Comparison of ENCODE assay signal across 20 mouse cellular contexts in genomic region chr6:122761901-122762300, GRCm38 (mm10). TPM values are rescaled to one million over a fixed set of nuclear protein-coding genes. Genes with fewer than 3 reads are reported as not detected.
DNase-seq lines count a peak whose midpoint lies in the region; ATAC-seq and TF ChIP-seq lines count a peak whose summit lies in the region.
"Had no signal": no experiment of that assay in that cellular context is flagged by ENCODE, and none has a peak within 500 bp of the region (broad histone marks: within the 10 kb centered on the region; RNA-seq: fewer than 3 reads in every experiment).

No protein-coding gene starts in this region.

- ATAC-seq in hindbrain, embryonic 13.5 days (ENCODE audit: low FRiP score), result no peak
- ATAC-seq in hindbrain, embryonic 11.5 days (ENCODE audit: low FRiP score), result no peak
- no peak for ATAC-seq in midbrain, embryonic 14.5 days (ENCODE audit: low FRiP score, low TSS enrichment)
- ATAC-seq in midbrain, embryonic 11.5 days (ENCODE audit: low FRiP score), result no peak
- no peak for ATAC-seq in hindbrain, postnatal 0 days
- ATAC-seq in neural tube, embryonic 15.5 days (ENCODE audit: low FRiP score), result no peak
- ATAC-seq: CD4-positive, CD25-positive, alpha-beta regulatory T cell, adult 4 months had no signal

- no peak overlapping the region for H3K27ac ChIP-seq in hindbrain, embryonic 13.5 days
- H3K27ac ChIP-seq in hindbrain, embryonic 11.5 days (ENCODE audit: low read depth, low read length), result no peak overlapping the region
- H3K27ac ChIP-seq in midbrain, embryonic 14.5 days (replicated peaks; ENCODE audit: low read depth, low read length), result no peak overlapping the region
- H3K27ac ChIP-seq in midbrain, embryonic 11.5 days (ENCODE audit: low read depth, low read length), result no peak overlapping the region
- H3K27ac ChIP-seq in hindbrain, postnatal 0 days, result no peak overlapping the region
- H3K27ac ChIP-seq in neural tube, embryonic 15.5 days (replicated peaks), result 0 out of 2 replicates have a peak overlapping the region, but pooled peaks have one; percentile 78
- H3K27ac ChIP-seq: macrophage had no signal

- peaks cover 23% of the 10 kb centered on the region for H3K4me1 ChIP-seq in hindbrain, embryonic 13.5 days (replicated peaks)
- H3K4me1 ChIP-seq in hindbrain, embryonic 11.5 days (replicated peaks; ENCODE audit: control insufficient read depth, insufficient read depth, low read length), result no peaks in the 10 kb centered on the region
- peaks cover 22% of the 10 kb centered on the region for H3K4me1 ChIP-seq in midbrain, embryonic 14.5 days (ENCODE audit: control insufficient read depth, insufficient read depth, low read length)
- peaks cover 11% of the 10 kb centered on the region; the same call in 1 of the 2 replicates for H3K4me1 ChIP-seq in midbrain, embryonic 11.5 days (ENCODE audit: control insufficient read depth, insufficient read depth, low read length)
- H3K4me1 ChIP-seq in hindbrain, postnatal 0 days (ENCODE audit: insufficient read depth, low read length), result no peaks in the 10 kb centered on the region
- peaks cover 29% of the 10 kb centered on the region for H3K4me1 ChIP-seq in neural tube, embryonic 15.5 days

- no peaks in the 10 kb centered on the region for H3K36me3 ChIP-seq in hindbrain, embryonic 13.5 days
- no peaks in the 10 kb centered on the region for H3K36me3 ChIP-seq in hindbrain, embryonic 11.5 days (ENCODE audit: control insufficient read depth, insufficient read depth, low read length)
- H3K36me3 ChIP-seq in midbrain, embryonic 14.5 days (ENCODE audit: control insufficient read depth, insufficient read depth, low read length), result no peaks in the 10 kb centered on the region
- no peaks in the 10 kb centered on the region for H3K36me3 ChIP-seq in midbrain, embryonic 11.5 days (ENCODE audit: control insufficient read depth, insufficient read depth, low read length)
- H3K36me3 ChIP-seq in hindbrain, postnatal 0 days (ENCODE audit: insufficient read depth, low read length), result no peaks in the 10 kb centered on the region
- H3K36me3 ChIP-seq in neural tube, embryonic 15.5 days, result no peaks in the 10 kb centered on the region
- H3K36me3 ChIP-seq: heart, embryonic 12.5 days had no signal

- no peak for TF ChIP-seq CTCF in hindbrain, postnatal 0 days (IDR thresholded peaks at IDR 0.05; ENCODE audit: low read depth)

- H3K4me2 ChIP-seq in hindbrain, embryonic 13.5 days, result peak overlapping the region; percentile 51
- no peak overlapping the region for H3K4me2 ChIP-seq in hindbrain, embryonic 11.5 days (replicated peaks; ENCODE audit: low read depth, low read length)
- H3K4me2 ChIP-seq in midbrain, embryonic 14.5 days (ENCODE audit: low read length), result peak overlapping the region; percentile 48
- no peak overlapping the region for H3K4me2 ChIP-seq in midbrain, embryonic 11.5 days
- H3K4me2 ChIP-seq in hindbrain, postnatal 0 days (ENCODE audit: low read depth, low read length), result peak overlapping the region; percentile 52
- H3K4me2 ChIP-seq in neural tube, embryonic 15.5 days, result peak overlapping the region; percentile 53

- H3K9me3 ChIP-seq in hindbrain, embryonic 13.5 days, result no peaks in the 10 kb centered on the region
- H3K9me3 ChIP-seq in hindbrain, embryonic 11.5 days (ENCODE audit: control insufficient read depth, low read length), result no peaks in the 10 kb centered on the region
- H3K9me3 ChIP-seq in midbrain, embryonic 14.5 days (ENCODE audit: control insufficient read depth, low read length), result no peaks in the 10 kb centered on the region
- no peaks in the 10 kb centered on the region for H3K9me3 ChIP-seq in midbrain, embryonic 11.5 days (ENCODE audit: control insufficient read depth, low read length)
- no peaks in the 10 kb centered on the region for H3K9me3 ChIP-seq in hindbrain, postnatal 0 days (ENCODE audit: low read length)
- no peaks in the 10 kb centered on the region for H3K9me3 ChIP-seq in neural tube, embryonic 15.5 days (replicated peaks)
- H3K9me3 ChIP-seq: heart, embryonic 12.5 days had no signal

- H3K9ac ChIP-seq in hindbrain, embryonic 13.5 days, result no peak overlapping the region
- no peak overlapping the region for H3K9ac ChIP-seq in hindbrain, embryonic 11.5 days (ENCODE audit: low read depth, low read length)
- H3K9ac ChIP-seq in midbrain, embryonic 14.5 days (replicated peaks; ENCODE audit: low read length), result peak overlapping the region; percentile 41; the same call in 1 of the 2 replicates
- no peak overlapping the region for H3K9ac ChIP-seq in midbrain, embryonic 11.5 days (ENCODE audit: low read length)
- no peak overlapping the region for H3K9ac ChIP-seq in hindbrain, postnatal 0 days (replicated peaks; ENCODE audit: low read length)
- H3K9ac ChIP-seq in neural tube, embryonic 15.5 days (replicated peaks), result 0 out of 2 replicates have a peak overlapping the region, but pooled peaks have one; percentile 59

- H3K27me3 ChIP-seq in hindbrain, embryonic 13.5 days, result peaks cover 15% of the 10 kb centered on the region; the same call in 1 of the 2 replicates
- peaks cover 2% of the 10 kb centered on the region; the same call in 1 of the 2 replicates for H3K27me3 ChIP-seq in hindbrain, embryonic 11.5 days (ENCODE audit: control insufficient read depth, insufficient read depth, low read length)
- H3K27me3 ChIP-seq in midbrain, embryonic 14.5 days (ENCODE audit: control insufficient read depth, insufficient read depth, low read length), result peaks cover 3% of the 10 kb centered on the region; the same call in 1 of the 2 replicates
- H3K27me3 ChIP-seq in midbrain, embryonic 11.5 days (ENCODE audit: control insufficient read depth, insufficient read depth, low read length), result peaks cover 7% of the 10 kb centered on the region
- no peaks in the 10 kb centered on the region for H3K27me3 ChIP-seq in hindbrain, postnatal 0 days (ENCODE audit: insufficient read depth, low read length)
- H3K27me3 ChIP-seq in neural tube, embryonic 15.5 days (replicated peaks), result no peaks in the 10 kb centered on the region
- H3K27me3 ChIP-seq: heart, embryonic 12.5 days had no signal

- peak overlapping the region; percentile 43 for H3K4me3 ChIP-seq in hindbrain, embryonic 13.5 days
- H3K4me3 ChIP-seq in hindbrain, embryonic 11.5 days (ENCODE audit: low read depth, low read length), result no peak overlapping the region
- peak overlapping the region; percentile 35; the same call in 1 of the 2 replicates for H3K4me3 ChIP-seq in midbrain, embryonic 14.5 days (replicated peaks; ENCODE audit: low read depth, low read length)
- H3K4me3 ChIP-seq in midbrain, embryonic 11.5 days (ENCODE audit: low read depth, low read length), result no peak overlapping the region
- no peak overlapping the region for H3K4me3 ChIP-seq in hindbrain, postnatal 0 days (ENCODE audit: low read length)
- H3K4me3 ChIP-seq in neural tube, embryonic 15.5 days (replicated peaks), result peak overlapping the region; percentile 46; the same call in 1 of the 2 replicates
- H3K4me3 ChIP-seq: myocyte had no signal

- DNase-seq in hindbrain, embryonic 11.5 days (ENCODE audit: low spot score), result no peak
- no peak for DNase-seq in midbrain, embryonic 14.5 days
- no peak for DNase-seq in midbrain, embryonic 11.5 days (ENCODE audit: low spot score, missing footprints)
- no peak for DNase-seq in hindbrain, postnatal 0 days (ENCODE audit: low spot score)
- DNase-seq in B cell, adult 2 months, result no peak
- DNase-seq in kidney, adult 18-20 months, result no peak
- DNase-seq: adrenal gland, adult 2 months; cerebellum, postnatal 10 days; gastrocnemius, postnatal 25 days; heart, postnatal 4 days; kidney, adult 2 months; lung, adult 2 months; thymus, postnatal 25 days had no signal

RNA-seq across cellular contexts. Expression of gene Slc2a3, which starts 39.5 kb away (rescaled TPM):
- 21.1 and 22.7 TPM in 2 replicates for polyA plus RNA-seq in hindbrain, embryonic 13.5 days (2015; fragmentation: Nextera tagmentation; extraction: Ambion mirVana)
- 23.5 and 29.2 TPM in 2 replicates for polyA plus RNA-seq in hindbrain, embryonic 11.5 days (2014; fragmentation: Nextera tagmentation; extraction: Ambion mirVana)
- polyA plus RNA-seq in midbrain, embryonic 14.5 days (2014; fragmentation: Nextera tagmentation; extraction: Ambion mirVana), result 21.7 and 28.4 TPM in 2 replicates
- 24.4 and 25.5 TPM in 2 replicates for polyA plus RNA-seq in midbrain, embryonic 11.5 days (2014; fragmentation: Nextera tagmentation; extraction: Ambion mirVana)
- total RNA-seq in hindbrain, postnatal 0 days (2014; rRNA removed), result 108 and 129 TPM in 2 replicates
- 48.9 and 49.7 TPM in 2 replicates for polyA plus RNA-seq in hindbrain, postnatal 0 days (2015; fragmentation: Nextera tagmentation; extraction: Ambion mirVana)
- polyA plus RNA-seq in neural tube, embryonic 15.5 days (2015; fragmentation: Nextera tagmentation; extraction: Ambion mirVana), result 47.9 and 50.6 TPM in 2 replicates

RNA-seq across cellular contexts. Expression of gene Nanog, which starts 54.6 kb away (rescaled TPM):
- 0.21 and 0.22 TPM in 2 replicates for polyA plus RNA-seq in hindbrain, embryonic 13.5 days (2015; fragmentation: Nextera tagmentation; extraction: Ambion mirVana)
- polyA plus RNA-seq in hindbrain, embryonic 11.5 days (2014; fragmentation: Nextera tagmentation; extraction: Ambion mirVana), result 0.07 and 0.32 TPM in 2 replicates
- 0.11 TPM in 1 of 2 replicates, not detected in the other for polyA plus RNA-seq in midbrain, embryonic 14.5 days (2014; fragmentation: Nextera tagmentation; extraction: Ambion mirVana)
- 0.22 TPM in 1 of 2 replicates, not detected in the other for polyA plus RNA-seq in midbrain, embryonic 11.5 days (2014; fragmentation: Nextera tagmentation; extraction: Ambion mirVana)
- not detected in 2 replicates for total RNA-seq in hindbrain, postnatal 0 days (2014; rRNA removed)
- polyA plus RNA-seq in hindbrain, postnatal 0 days (2015; fragmentation: Nextera tagmentation; extraction: Ambion mirVana), result 0.15 and 0.16 TPM in 2 replicates
- 0.11 TPM in 1 of 2 replicates, not detected in the other for polyA plus RNA-seq in neural tube, embryonic 15.5 days (2015; fragmentation: Nextera tagmentation; extraction: Ambion mirVana)
- total RNA-seq: adrenal gland, adult 2 months; gastrocnemius, postnatal 25 days; layer of hippocampus, adult 18-20 months had no signal
- polyA plus RNA-seq: adrenal gland, adult 2 months; macrophage had no signal

RNA-seq across cellular contexts. Expression of gene Foxj2, which starts 57.8 kb away (rescaled TPM):
- 6.0 and 6.2 TPM in 2 replicates for polyA plus RNA-seq in hindbrain, embryonic 13.5 days (2015; fragmentation: Nextera tagmentation; extraction: Ambion mirVana)
- polyA plus RNA-seq in hindbrain, embryonic 11.5 days (2014; fragmentation: Nextera tagmentation; extraction: Ambion mirVana), result 3.0 and 4.0 TPM in 2 replicates
- polyA plus RNA-seq in midbrain, embryonic 14.5 days (2014; fragmentation: Nextera tagmentation; extraction: Ambion mirVana), result 9.0 and 10.1 TPM in 2 replicates
- 3.0 and 3.6 TPM in 2 replicates for polyA plus RNA-seq in midbrain, embryonic 11.5 days (2014; fragmentation: Nextera tagmentation; extraction: Ambion mirVana)
- 20.1 and 32.5 TPM in 2 replicates for total RNA-seq in hindbrain, postnatal 0 days (2014; rRNA removed)
- polyA plus RNA-seq in hindbrain, postnatal 0 days (2015; fragmentation: Nextera tagmentation; extraction: Ambion mirVana), result 5.9 and 6.9 TPM in 2 replicates
- polyA plus RNA-seq in neural tube, embryonic 15.5 days (2015; fragmentation: Nextera tagmentation; extraction: Ambion mirVana), result 7.1 and 7.4 TPM in 2 replicates

Comparison
In these comparisons a context has a peak if more than half of its experiments do, and no peak if none do; other contexts are left out.
1. H3K4me2 ChIP-seq: peak in hindbrain, embryonic 13.5 days (single experiment), midbrain, embryonic 14.5 days (single experiment), hindbrain, postnatal 0 days (single experiment) and neural tube, embryonic 15.5 days (single experiment); none in hindbrain, embryonic 11.5 days (single experiment) and midbrain, embryonic 11.5 days (single experiment).
2. H3K4me3 ChIP-seq: peak in hindbrain, embryonic 13.5 days (single experiment), midbrain, embryonic 14.5 days (single experiment) and neural tube, embryonic 15.5 days (single experiment); none in hindbrain, embryonic 11.5 days (single experiment), midbrain, embryonic 11.5 days (single experiment) and hindbrain, postnatal 0 days (single experiment).
3. H3K9ac ChIP-seq: peak in midbrain, embryonic 14.5 days (single experiment) and neural tube, embryonic 15.5 days (single experiment); none in hindbrain, embryonic 13.5 days (single experiment), hindbrain, embryonic 11.5 days (single experiment), midbrain, embryonic 11.5 days (single experiment) and hindbrain, postnatal 0 days (single experiment).